Mouse (Mus musculus) thymus, adult 2 months (tissue): ENCODE measurements around the gene Bag3.

ENCODE experiments used
- CTCF ChIP-seq: fragments of 200-500 bp; IDR thresholded peaks from 2 replicates; pipeline ENCODE4 v1.5.1; 2012; ENCODE audit warnings: mild to moderate bottlenecking, control low read depth, low read length, moderate library complexity, borderline replicate concordance; ENCODE audit not compliant: control insufficient read depth, poor library complexity, insufficient read depth; ENCODE audit errors: extremely low read depth
- POLR2A ChIP-seq: fragments of 200-500 bp; IDR thresholded peaks from 2 replicates; pipeline ENCODE4 v1.6.1; 2012; ENCODE audit warnings: mild to moderate bottlenecking, low read length, control low read depth, moderate library complexity; ENCODE audit not compliant: control insufficient read depth, poor library complexity, insufficient read depth; ENCODE audit errors: extremely low read depth

- TF ChIP-seq POLR2A = no peak
- TF ChIP-seq CTCF = no peak
Measured at GRCm38 (mm10) chr7:128577607-128578006, 54.2 kb downstream of the Bag3 start.
